Mouse (Mus musculus) forebrain, embryonic 10.5 days (tissue): Measurements from ENCODE around the gene Pdcl3. TPM values are rescaled to one million over a fixed set of nuclear protein-coding genes. Genes with fewer than 3 reads are reported as not detected.

Experiments
- DNase-seq: peaks from one replicate; pipeline ENCODE4 v3.0.0-alpha.2; 2017; ENCODE audit warnings: low spot score; ENCODE audit errors: extremely low spot score
- H3K27ac ChIP-seq: fragments of 300-500 bp; sonication (generic); 2 replicates; pipeline ENCODE4 v1.5.1; 2016; ENCODE audit warnings: mild to moderate bottlenecking
- H3K27me3 ChIP-seq: fragments of 300-500 bp; sonication (generic); 2 replicates; pipeline ENCODE4 v1.6.1; 2016; ENCODE audit warnings: mild to moderate bottlenecking; ENCODE audit not compliant: poor library complexity, severe bottlenecking
- H3K36me3 ChIP-seq: fragments of 300-500 bp; sonication (generic); replicated peaks from 2 replicates; pipeline ENCODE4 v1.6.1; 2016; ENCODE audit warnings: mild to moderate bottlenecking, moderate library complexity
- H3K4me1 ChIP-seq: fragments of 300-500 bp; sonication (generic); 2 replicates; pipeline ENCODE4 v1.6.1; 2016
- H3K4me3 ChIP-seq: fragments of 300-500 bp; sonication (generic); 2 replicates; pipeline ENCODE4 v1.5.1; 2016; ENCODE audit warnings: mild to moderate bottlenecking, moderate library complexity
- H3K9me3 ChIP-seq: fragments of 300-500 bp; sonication (generic); 2 replicates; pipeline ENCODE4 v1.6.1; 2016; ENCODE audit warnings: mild to moderate bottlenecking, moderate library complexity
- WGBS: fragments of 180-500 bp; shearing (Covaris S2); methylation state at CpG from one replicate; pipeline ENCODE4 v1.1.7; 2016; 5-methylcytosine and 5-hydroxymethylcytosine counted together
- polyA plus RNA-seq: library from polyadenylated mRNA; unstranded; fragments of >200 nt; fragmentation: Nextera tagmentation; extraction: Ambion mirVana; gene quantifications from 2 replicates; pipeline ENCODE4 v1.2.1, GENCODE M21; 2016

Gene Pdcl3
- polyA plus RNA-seq, 1 experiment from 2014 or later = 161 TPM

DNA sequence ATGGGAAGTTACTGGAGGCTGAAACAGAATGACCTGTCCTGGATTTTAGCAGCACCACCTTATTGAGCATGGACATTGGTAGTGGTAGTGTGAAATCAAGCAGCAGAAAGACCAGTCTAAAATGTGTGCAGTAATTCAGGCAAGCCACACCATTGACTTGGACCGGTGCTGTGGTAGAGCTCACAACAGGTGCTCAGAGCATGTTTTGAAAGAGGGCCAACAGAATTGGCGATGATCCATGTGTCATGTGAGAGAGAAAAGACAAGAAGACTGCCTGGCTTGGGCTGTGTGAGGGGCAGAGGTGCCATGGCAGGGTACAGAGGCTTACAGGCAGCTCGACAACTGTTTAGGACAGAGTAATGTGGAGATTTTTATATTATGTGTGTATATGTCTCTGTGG lies 7.0 kb downstream of the Pdcl3 start:
- no peak for DNase-seq
- Histone ChIP-seq H3K4me3 (no peak overlapping the region), H3K27me3 (no peaks in the 10 kb centered on the region), H3K36me3 (peaks cover 66% of the 10 kb centered on the region), H3K9me3 (no peaks in the 10 kb centered on the region), H3K27ac (no peak overlapping the region), H3K4me1 (peaks cover 13% of the 10 kb centered on the region)
- WGBS = 98% methylated on average over 3 of the region's 3 CpGs

GRCm38 (mm10) chr1:39001106-39001505 lies 15.7 kb downstream of the Pdcl3 start:
- peaks cover 23% of the 10 kb centered on the region for H3K36me3 ChIP-seq
- no peaks in the 10 kb centered on the region for H3K9me3 ChIP-seq
- DNase-seq = peak; percentile 77
- no peak overlapping the region for H3K4me3 ChIP-seq
- 23% methylated on average over 5 of the region's 5 CpGs for WGBS
- H3K4me1 ChIP-seq = peaks cover 11% of the 10 kb centered on the region; the same call in 1 of the 2 replicates
- no peaks in the 10 kb centered on the region for H3K27me3 ChIP-seq
- H3K27ac ChIP-seq = no peak overlapping the region

DNA sequence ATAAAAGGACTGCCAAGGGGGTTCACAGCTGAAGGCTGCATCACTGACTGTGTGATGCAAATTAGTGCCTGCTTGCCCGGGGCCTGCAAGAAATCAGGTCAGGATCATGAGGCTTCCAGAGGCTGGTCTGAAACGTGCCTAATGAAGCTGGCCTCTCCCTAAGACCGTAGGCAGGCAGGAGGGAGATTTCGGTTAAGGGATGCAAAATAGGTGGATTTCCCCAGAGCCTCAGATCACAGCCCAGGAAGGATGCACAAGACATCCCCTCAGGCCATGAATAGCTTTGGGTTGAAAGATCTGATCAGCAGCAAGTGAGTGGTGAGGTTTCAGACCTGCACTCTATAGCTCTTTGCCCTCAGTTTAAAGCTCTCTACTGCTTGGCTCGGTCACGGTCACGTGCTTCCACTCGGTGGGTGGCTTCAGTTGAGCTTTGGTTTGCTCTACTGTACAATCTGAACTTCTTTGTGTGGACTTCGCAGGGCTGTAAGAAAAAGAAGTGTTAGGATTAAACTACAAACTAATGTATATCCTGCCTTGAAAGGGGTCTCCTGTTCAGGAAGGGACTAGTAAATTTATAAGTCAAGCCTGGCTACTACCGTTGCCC lies 20.4 kb downstream of the Pdcl3 start:
- WGBS = 47% methylated on average over 10 of the region's 10 CpGs
- no peaks in the 10 kb centered on the region for H3K36me3 ChIP-seq
- no peak for DNase-seq
- H3K27ac ChIP-seq = no peak overlapping the region
- H3K27me3 ChIP-seq = no peaks in the 10 kb centered on the region
- H3K4me3 ChIP-seq = no peak overlapping the region
- H3K9me3 ChIP-seq = no peaks in the 10 kb centered on the region
- peaks cover 13% of the 10 kb centered on the region; the same call in 1 of the 2 replicates for H3K4me1 ChIP-seq

GRCm38 (mm10) chr1:39006830-39007829 lies 21.7 kb downstream of the Pdcl3 start:
- H3K36me3 ChIP-seq = no peaks in the 10 kb centered on the region
- no peak for DNase-seq
- H3K4me1 ChIP-seq = 0 out of 2 replicates have a peak, but pooled peaks cover 8% of the 10 kb centered on the region
- no peak overlapping the region for H3K4me3 ChIP-seq
- no peaks in the 10 kb centered on the region for H3K27me3 ChIP-seq
- WGBS = 72% methylated on average over 11 of the region's 11 CpGs
- H3K27ac ChIP-seq = no peak overlapping the region
- H3K9me3 ChIP-seq = no peaks in the 10 kb centered on the region

GRCm38 (mm10) chr1:39010583-39011021 lies 25.2 kb downstream of the Pdcl3 start:
- H3K27ac ChIP-seq = no peak overlapping the region
- H3K9me3 ChIP-seq = no peaks in the 10 kb centered on the region
- no peaks in the 10 kb centered on the region for H3K27me3 ChIP-seq
- no peaks in the 10 kb centered on the region for H3K36me3 ChIP-seq
- 0 out of 2 replicates have a peak, but pooled peaks cover 6% of the 10 kb centered on the region for H3K4me1 ChIP-seq
- WGBS = 27% methylated on average over 12 of the region's 12 CpGs
- no peak overlapping the region for H3K4me3 ChIP-seq
- peak; percentile 59 for DNase-seq

DNA sequence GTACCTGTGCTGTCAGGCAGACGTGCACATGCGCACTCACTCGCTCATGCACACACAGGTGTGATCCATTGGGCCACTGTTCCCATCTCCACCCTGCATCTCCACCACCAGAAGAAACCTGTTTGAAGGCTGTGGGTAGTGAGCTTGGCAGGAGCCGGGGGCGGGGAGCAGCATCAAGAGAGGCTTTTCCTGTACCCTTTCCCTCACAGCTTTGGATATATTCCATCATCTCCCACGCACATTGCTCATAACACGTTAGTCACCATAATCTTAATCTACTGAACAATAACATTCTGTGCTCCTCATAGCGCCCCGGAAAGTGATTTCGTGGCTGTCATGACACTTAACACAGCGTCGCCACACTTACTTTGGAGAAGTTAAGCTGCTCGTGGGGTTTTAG lies 27.2 kb downstream of the Pdcl3 start:
- H3K27me3 ChIP-seq = no peaks in the 10 kb centered on the region
- 0 out of 2 replicates have a peak, but pooled peaks cover 3% of the 10 kb centered on the region for H3K4me1 ChIP-seq
- no peak for DNase-seq
- H3K4me3 ChIP-seq = no peak overlapping the region
- no peak overlapping the region for H3K27ac ChIP-seq
- 94% methylated on average over 13 of the region's 13 CpGs for WGBS
- no peaks in the 10 kb centered on the region for H3K36me3 ChIP-seq
- no peaks in the 10 kb centered on the region for H3K9me3 ChIP-seq

GRCm38 (mm10) chr1:39013843-39014242 lies 28.4 kb downstream of the Pdcl3 start:
- H3K9me3 ChIP-seq = no peaks in the 10 kb centered on the region
- no peak overlapping the region for H3K27ac ChIP-seq
- DNase-seq = no peak
- no peak overlapping the region for H3K4me3 ChIP-seq
- no peaks in the 10 kb centered on the region for H3K36me3 ChIP-seq
- H3K4me1 ChIP-seq = 0 out of 2 replicates have a peak, but pooled peaks cover 3% of the 10 kb centered on the region
- WGBS = 92% methylated on average over 6 of the region's 6 CpGs
- no peaks in the 10 kb centered on the region for H3K27me3 ChIP-seq

GRCm38 (mm10) chr1:39015529-39015928 lies 30.1 kb downstream of the Pdcl3 start:
- H3K27me3 ChIP-seq = no peaks in the 10 kb centered on the region
- DNase-seq = no peak
- H3K4me3 ChIP-seq = no peak overlapping the region
- 0 out of 2 replicates have a peak, but pooled peaks cover 1% of the 10 kb centered on the region for H3K4me1 ChIP-seq
- H3K27ac ChIP-seq = no peak overlapping the region
- H3K36me3 ChIP-seq = no peaks in the 10 kb centered on the region
- 94% methylated on average over 10 of the region's 10 CpGs for WGBS
- no peaks in the 10 kb centered on the region for H3K9me3 ChIP-seq

DNA sequence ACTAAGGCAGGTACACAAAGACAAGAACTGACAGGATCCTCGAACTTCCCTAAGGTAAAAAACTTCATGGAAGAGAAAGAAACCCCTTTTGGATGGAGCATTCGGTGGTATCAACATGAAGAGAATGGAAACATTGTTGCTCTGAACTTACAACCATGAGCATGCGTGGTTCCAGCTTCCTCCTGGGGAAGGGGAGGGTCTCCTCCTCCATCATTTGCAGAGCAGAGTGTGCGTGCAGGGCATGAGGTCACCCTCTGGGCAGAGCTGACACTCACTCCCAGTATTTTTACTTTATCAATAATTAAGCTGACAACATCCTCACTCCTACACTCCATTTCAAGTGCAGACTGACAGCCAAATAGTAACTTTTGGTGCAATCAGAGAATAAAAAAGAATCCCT lies 32.5 kb downstream of the Pdcl3 start:
- Histone ChIP-seq H3K36me3 (no peaks in the 10 kb centered on the region), H3K4me1 (no peaks in the 10 kb centered on the region), H3K27ac (no peak overlapping the region), H3K27me3 (no peaks in the 10 kb centered on the region), H3K9me3 (no peaks in the 10 kb centered on the region), H3K4me3 (no peak overlapping the region)
- no peak for DNase-seq
- WGBS = 84% methylated on average over 4 of the region's 4 CpGs

GRCm38 (mm10) chr1:39025142-39025541 lies 39.7 kb downstream of the Pdcl3 start:
- Histone ChIP-seq H3K4me1 (peaks cover 30% of the 10 kb centered on the region), H3K9me3 (no peaks in the 10 kb centered on the region), H3K4me3 (no peak overlapping the region), H3K36me3 (no peaks in the 10 kb centered on the region), H3K27me3 (no peaks in the 10 kb centered on the region), H3K27ac (peak overlapping the region; percentile 58)
- WGBS = 46% methylated on average over 7 of the region's 7 CpGs
- DNase-seq = no peak

DNA sequence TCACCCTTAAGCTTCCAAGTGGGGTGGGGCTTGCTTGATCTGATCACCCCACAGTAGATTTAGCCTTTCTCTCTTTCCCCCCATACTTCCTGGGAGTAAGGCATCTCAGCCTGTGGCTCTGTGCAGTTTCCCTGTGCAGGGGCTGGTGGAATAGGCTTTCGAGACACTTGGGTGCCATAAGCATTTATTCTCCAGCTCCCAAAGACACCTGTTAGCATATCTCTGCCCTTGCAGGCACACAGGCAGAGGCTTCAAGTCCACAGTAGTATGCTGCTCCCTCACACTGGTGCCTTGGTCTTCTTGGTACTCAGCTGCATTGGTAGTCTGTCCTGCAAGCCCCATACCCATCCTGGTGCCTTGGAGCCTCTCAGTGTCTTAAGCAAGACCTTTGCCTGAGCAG lies 40.4 kb downstream of the Pdcl3 start:
- Histone ChIP-seq H3K4me1 (peaks cover 31% of the 10 kb centered on the region), H3K27ac (peak overlapping the region; percentile 58; the same call in 1 of the 2 replicates), H3K36me3 (no peaks in the 10 kb centered on the region), H3K4me3 (no peak overlapping the region), H3K9me3 (no peaks in the 10 kb centered on the region), H3K27me3 (no peaks in the 10 kb centered on the region)
- no peak for DNase-seq
- 88% methylated on average over 1 of the region's 1 CpGs for WGBS

DNA sequence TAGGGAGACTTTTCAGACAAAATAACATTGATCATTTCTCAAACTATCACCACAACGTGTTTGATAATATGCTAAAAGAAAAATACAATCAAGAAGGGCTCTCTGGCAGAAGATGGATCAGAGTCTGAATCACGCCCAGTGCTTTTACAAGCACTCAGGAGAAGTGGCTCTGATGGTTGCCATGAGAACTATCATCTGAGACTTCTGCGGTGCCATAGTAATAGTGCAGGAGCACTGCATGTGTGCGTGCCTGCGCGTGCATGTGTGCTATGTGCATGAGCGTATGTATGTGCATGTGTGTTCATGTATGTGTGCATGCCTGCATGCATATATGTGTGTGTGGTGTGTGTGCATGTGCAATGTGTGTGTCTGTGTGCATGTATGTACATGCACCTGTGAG lies 43.8 kb downstream of the Pdcl3 start:
- Histone ChIP-seq H3K4me3 (no peak overlapping the region), H3K4me1 (peaks cover 26% of the 10 kb centered on the region), H3K9me3 (no peaks in the 10 kb centered on the region; the same call in 1 of the 2 replicates), H3K27ac (no peak overlapping the region), H3K27me3 (no peaks in the 10 kb centered on the region), H3K36me3 (no peaks in the 10 kb centered on the region)
- 88% methylated on average over 7 of the region's 7 CpGs for WGBS
- DNase-seq = no peak

DNA sequence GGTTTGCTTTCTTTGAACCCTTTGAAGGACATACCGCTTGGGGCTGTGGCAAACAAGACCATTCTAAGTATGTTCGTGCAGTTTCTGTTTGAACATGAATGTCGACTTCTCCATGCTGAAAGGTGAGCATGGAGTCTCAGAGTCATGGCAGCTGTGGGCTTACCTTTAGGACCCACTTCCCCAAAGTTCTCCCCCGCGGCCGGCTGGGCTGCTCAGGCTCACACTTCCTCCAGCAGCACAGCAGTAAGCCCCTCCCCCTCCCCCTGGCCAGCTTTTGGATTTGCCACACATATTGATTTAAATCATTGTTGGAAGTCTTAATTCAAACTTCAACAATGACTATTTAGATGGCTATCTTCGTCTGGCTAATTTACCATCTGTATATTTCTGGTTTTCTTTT lies 44.7 kb downstream of the Pdcl3 start:
- H3K36me3 ChIP-seq = no peaks in the 10 kb centered on the region
- no peaks in the 10 kb centered on the region for H3K27me3 ChIP-seq
- H3K4me3 ChIP-seq = peak overlapping the region; percentile 38
- no peaks in the 10 kb centered on the region; the same call in 1 of the 2 replicates for H3K9me3 ChIP-seq
- H3K27ac ChIP-seq = no peak overlapping the region
- WGBS = 14% methylated on average over 7 of the region's 7 CpGs
- DNase-seq = no peak
- peaks cover 17% of the 10 kb centered on the region for H3K4me1 ChIP-seq
